Mouse (Mus musculus): ENCODE measurements at regions not wholly inside any gene's neighbourhood (a gene's known extent, or its start where the extent isn't known, plus 50 kb on each side); places are given as distances from the start of the nearest gene placed in this dataset.

DNA sequence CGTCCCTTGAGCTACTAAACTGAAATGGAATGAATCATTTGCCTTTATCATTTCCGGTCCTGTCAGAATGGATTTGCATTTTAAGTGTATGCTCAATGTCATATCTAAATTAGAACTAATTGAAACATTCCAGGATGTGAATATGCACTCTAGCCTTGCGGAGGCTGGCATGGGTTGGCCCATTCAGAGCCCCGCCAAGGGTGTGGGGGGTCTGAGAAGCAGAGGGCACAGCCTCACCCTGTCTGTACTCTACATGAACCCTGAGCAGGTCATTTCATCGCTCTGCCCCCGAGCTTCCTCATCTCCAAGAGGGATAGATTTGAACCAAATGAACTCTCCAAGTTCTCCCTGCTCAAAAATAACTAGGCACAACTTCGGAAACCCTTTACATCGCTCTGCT lies 250.1 kb upstream of the Cdh5 start:
- TF ChIP-seq CTCF (IDR thresholded peaks at IDR 0.05; ENCODE audit: low read depth, low read length) (no peak), POLR2A (IDR thresholded peaks at IDR 0.05; ENCODE audit: extremely low read depth, insufficient read depth, low read length) (no peak)
